ENCODE assay signal across 8 mouse cellular contexts in the genomic region with DNA sequence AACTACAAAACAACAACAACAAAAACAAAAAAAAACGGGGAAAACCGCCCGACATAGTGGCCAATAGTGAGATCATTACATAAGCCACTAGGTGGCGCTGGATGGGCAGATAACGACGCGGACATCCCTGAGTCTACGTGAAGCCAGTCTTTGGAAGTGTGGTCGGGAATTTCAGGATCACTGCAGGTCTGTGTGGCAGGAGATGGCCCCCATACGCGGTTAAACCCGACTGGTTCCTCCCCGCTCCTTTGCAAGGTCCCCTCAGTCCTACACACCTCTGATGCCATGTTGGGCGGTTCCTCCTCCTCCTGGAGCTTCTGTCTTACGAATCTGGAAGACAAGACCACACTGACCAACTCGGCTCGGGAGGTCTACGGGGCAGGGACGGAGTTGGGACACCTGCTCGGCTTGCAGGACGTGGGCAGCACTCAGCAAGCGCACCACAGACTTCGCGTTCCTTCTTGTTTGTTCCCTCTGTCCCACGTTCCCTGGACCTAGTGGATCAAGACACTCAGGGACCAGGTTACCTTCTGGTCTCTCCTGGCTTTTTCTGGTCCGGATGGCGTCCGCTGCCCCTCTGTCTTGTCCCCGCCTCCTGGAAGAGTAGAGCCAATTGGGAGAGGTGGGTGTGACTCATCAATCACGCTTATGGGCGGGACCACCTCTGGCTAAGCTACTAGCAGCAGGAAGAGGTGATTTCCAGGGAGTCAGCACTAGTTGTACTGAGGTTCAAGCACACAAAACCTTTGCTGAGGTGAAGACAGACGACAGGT. TPM values are rescaled to one million over a fixed set of nuclear protein-coding genes. Genes with fewer than 3 reads are reported as not detected.
DNase-seq lines count a peak whose midpoint lies in the region; TF ChIP-seq lines count a peak whose summit lies in the region.

No protein-coding gene starts in this region.

- peak overlapping the region; percentile 69 for H3K4me3 ChIP-seq in cortical plate, adult 2 months (ENCODE audit: insufficient read depth, low read length)
- H3K4me3 ChIP-seq in megakaryocyte, embryonic 14.5 days (replicated peaks) = peak overlapping the region; percentile 97

- peak; percentile 81 for TF ChIP-seq CTCF in cortical plate, adult 2 months (IDR thresholded peaks at IDR 0.05; ENCODE audit: extremely low read depth, insufficient read depth, low read length)

- peaks cover 1% of the 10 kb centered on the region; the same call in 1 of the 2 replicates for H3K4me1 ChIP-seq in cortical plate, adult 2 months (ENCODE audit: control insufficient read depth, insufficient read depth, low read length)
- peaks cover 64% of the 10 kb centered on the region for H3K4me1 ChIP-seq in megakaryocyte, embryonic 14.5 days

- no peaks in the 10 kb centered on the region for H3K27me3 ChIP-seq in megakaryocyte, embryonic 14.5 days (replicated peaks)

- DNase-seq in ZHBTc4 (ENCODE audit: low read depth, low spot score) = peak; percentile 96
- peak; percentile 77 to 81 for DNase-seq in gastrocnemius, adult 8-10 months (ENCODE audit: low spot score in 2 of 2)
- DNase-seq in hindlimb bud, embryonic 11.5 days (ENCODE audit: extremely low spot score, low read depth, low spot score) = peak; percentile 73
- DNase-seq in left cerebral cortex, adult 8-10 months (ENCODE audit: low spot score in 2 of 2) = peak; percentile 54 to 67
- peak; percentile 83 to 87 for DNase-seq in right cerebral cortex, postnatal 10 days (ENCODE audit: low spot score in 2 of 2)
- peak; percentile 65 for DNase-seq in urinary bladder, postnatal 25 days (ENCODE audit: low spot score)

- H3K36me3 ChIP-seq in megakaryocyte, embryonic 14.5 days (replicated peaks; ENCODE audit: low read length) = peaks cover 22% of the 10 kb centered on the region

- no peak; the same call in 1 of the 2 replicates for TF ChIP-seq POLR2A in cortical plate, adult 2 months (IDR thresholded peaks at IDR 0.05; ENCODE audit: extremely low read depth, insufficient read depth, low read length)

- no peak overlapping the region for H3K27ac ChIP-seq in cortical plate, adult 2 months (ENCODE audit: insufficient read depth, low read length)

- H3K9me3 ChIP-seq in megakaryocyte, embryonic 14.5 days = no peaks in the 10 kb centered on the region

RNA-seq across cellular contexts. Expression of gene Asl, which starts 5.1 kb away (rescaled TPM):
- polyA plus RNA-seq in cortical plate, adult 2 months (2012; rRNA removed) = 33.0 and 33.2 TPM in 2 replicates
- 10 to 100 TPM in 3 of 4 experiments, 1 to 10 TPM in 1; 8.4 to 16.5 (median 11.7) TPM for total RNA-seq in gastrocnemius, adult 8-10 months (2022)
- total RNA-seq in left cerebral cortex, adult 8-10 months (2022) = 10 to 100 TPM; 22.9 to 28.0 (median 25.9) TPM
- polyA plus RNA-seq in megakaryocyte, embryonic 14.5 days (2012; ENCODE audit: insufficient read depth, low replicate concordance) = 16.1 and 48.0 TPM in 2 replicates

RNA-seq across cellular contexts. Expression of gene Crcp, which starts 5.1 kb away (rescaled TPM):
- polyA plus RNA-seq in cortical plate, adult 2 months (2012; rRNA removed) = 41.3 and 44.5 TPM in 2 replicates
- 10 to 100 TPM; 18.0 to 22.5 (median 20.7) TPM for total RNA-seq in gastrocnemius, adult 8-10 months (2022)
- 10 to 100 TPM; 26.7 to 32.6 (median 30.1) TPM for total RNA-seq in left cerebral cortex, adult 8-10 months (2022)
- 11.4 TPM in 1 of 2 replicates, not detected in the other for polyA plus RNA-seq in megakaryocyte, embryonic 14.5 days (2012; ENCODE audit: insufficient read depth, low replicate concordance)

RNA-seq across cellular contexts. Expression of gene Gusb, which starts 21.1 kb away (rescaled TPM):
- polyA plus RNA-seq in cortical plate, adult 2 months (2012; rRNA removed) = 20.2 and 20.9 TPM in 2 replicates
- 1 to 10 TPM; 7.2 to 9.1 (median 8.4) TPM for total RNA-seq in gastrocnemius, adult 8-10 months (2022)
- total RNA-seq in left cerebral cortex, adult 8-10 months (2022) = 10 to 100 TPM; 12.7 to 40.4 (median 22.1) TPM
- polyA plus RNA-seq in megakaryocyte, embryonic 14.5 days (2012; ENCODE audit: insufficient read depth, low replicate concordance) = 8.4 and 20.3 TPM in 2 replicates

RNA-seq across cellular contexts. Expression of gene Tpst1, which starts 49.2 kb away (rescaled TPM):
- 32.8 and 33.0 TPM in 2 replicates for polyA plus RNA-seq in cortical plate, adult 2 months (2012; rRNA removed)
- total RNA-seq in gastrocnemius, adult 8-10 months (2022) = 1 to 10 TPM; 3.7 to 4.5 (median 4.0) TPM
- 10 to 100 TPM; 34.4 to 39.4 (median 36.7) TPM for total RNA-seq in left cerebral cortex, adult 8-10 months (2022)
- polyA plus RNA-seq in megakaryocyte, embryonic 14.5 days (2012; ENCODE audit: insufficient read depth, low replicate concordance) = 1.1 and 6.0 TPM in 2 replicates
